In genomic region chr12:86079202-86079667, GRCm38 (mm10) we compare ENCODE assay signal across 8 mouse cellular contexts. TPM values are rescaled to one million over a fixed set of nuclear protein-coding genes. Genes with fewer than 3 reads are reported as not detected.
A peak's percentile ranks its signal among the peaks of the same experiment; 100 is the strongest.
DNase-seq lines count a peak whose midpoint lies in the region; ATAC-seq and TF ChIP-seq lines count a peak whose summit lies in the region.

No protein-coding gene starts in this region.

- peak; percentile 71 for ATAC-seq in G1E (ENCODE audit: extremely low read depth, insufficient number of reproducible peaks, low FRiP score, poor library complexity, severe bottlenecking)
- ATAC-seq in hematopoietic stem cell, adult 5-6 weeks (replicated peaks in 1 of 2; ENCODE audit: insufficient read depth in 1 of 2, low FRiP score in 2 of 2, low TSS enrichment in 1 of 2, low read depth in 1 of 2, poor library complexity in 2 of 2, severe bottlenecking in 2 of 2) = peak; percentile 90 to 93
- ATAC-seq in lung, embryonic 15.5 days (ENCODE audit: borderline replicate concordance, extremely low read depth, low FRiP score, low TSS enrichment) = peak; percentile 75

- H3K4me1 ChIP-seq in G1E (ENCODE audit: insufficient read depth, low read depth, low read length) = peaks cover 30% of the 10 kb centered on the region
- H3K4me1 ChIP-seq in lung, embryonic 15.5 days = peaks cover 41% of the 10 kb centered on the region
- peaks cover 21% of the 10 kb centered on the region for H3K4me1 ChIP-seq in olfactory bulb, adult 2 months (ENCODE audit: control insufficient read depth, insufficient read depth, low read length)
- peaks cover 10% of the 10 kb centered on the region for H3K4me1 ChIP-seq in thymus, adult 2 months (replicated peaks; ENCODE audit: control insufficient read depth, insufficient read depth, low read length)

- TF ChIP-seq POLR2A in olfactory bulb, adult 2 months (IDR thresholded peaks at IDR 0.05; ENCODE audit: insufficient read depth, low read depth, low read length) = no peak
- no peak; the same call in 1 of the 2 replicates for TF ChIP-seq POLR2A in thymus, adult 2 months (IDR thresholded peaks at IDR 0.05; ENCODE audit: control insufficient read depth, extremely low read depth, insufficient read depth, low read length, poor library complexity)

- peak overlapping the region; percentile 63 for H3K9ac ChIP-seq in lung, embryonic 15.5 days

- H3K4me3 ChIP-seq in G1E (ENCODE audit: low read depth, low read length) = peak overlapping the region; percentile 69
- peak overlapping the region; percentile 49 for H3K4me3 ChIP-seq in lung, embryonic 15.5 days
- H3K4me3 ChIP-seq in olfactory bulb, adult 2 months (ENCODE audit: insufficient read depth, low read depth, low read length) = peak overlapping the region; percentile 80
- H3K4me3 ChIP-seq in thymus, adult 2 months (ENCODE audit: control insufficient read depth, insufficient read depth, low read length) = peak overlapping the region; percentile 61

- no peaks in the 10 kb centered on the region for H3K9me3 ChIP-seq in G1E (replicated peaks)
- H3K9me3 ChIP-seq in lung, embryonic 15.5 days = no peaks in the 10 kb centered on the region

- peak; percentile 76 for TF ChIP-seq CTCF in G1E (IDR thresholded peaks at IDR 0.05; ENCODE audit: low read depth, low read length)
- TF ChIP-seq CTCF in olfactory bulb, adult 2 months (IDR thresholded peaks at IDR 0.05; ENCODE audit: insufficient read depth, low read depth, low read length) = peak; percentile 92
- peak; percentile 92 for TF ChIP-seq CTCF in thymus, adult 2 months (IDR thresholded peaks at IDR 0.05; ENCODE audit: borderline replicate concordance, control insufficient read depth, extremely low read depth, insufficient read depth, low read length, poor library complexity)

- H3K4me2 ChIP-seq in lung, embryonic 15.5 days = peak overlapping the region; percentile 81

- under 1% methylated on average over 31 of the region's 31 CpGs for WGBS in lung, embryonic 15.5 days
- 1% methylated on average over 31 of the region's 31 CpGs for WGBS in olfactory bulb, adult 2 months
- WGBS in thymus, adult 2 months = under 1% methylated on average over 31 of the region's 31 CpGs

- peak overlapping the region; percentile 96 for H3K27ac ChIP-seq in lung, embryonic 15.5 days
- H3K27ac ChIP-seq in olfactory bulb, adult 2 months (ENCODE audit: insufficient read depth, low read depth, low read length) = peak overlapping the region; percentile 74
- H3K27ac ChIP-seq in thymus, adult 2 months (ENCODE audit: control insufficient read depth, insufficient read depth, low read length) = no peak overlapping the region

- DNase-seq in G1E (ENCODE audit: low spot score) = peak; percentile 95
- peak; percentile 92 for DNase-seq in cerebellum, adult 11-12 months
- peak; percentile 88 for DNase-seq in forelimb bud, embryonic 11.5 days (ENCODE audit: low read depth, low spot score)
- peak; percentile 85 to 92 for DNase-seq in layer of hippocampus, adult 8-10 months (ENCODE audit: low spot score in 2 of 2)
- peak; percentile 89 for DNase-seq in thymus, adult 2 months

- H3K36me3 ChIP-seq in G1E (replicated peaks) = no peaks in the 10 kb centered on the region
- no peaks in the 10 kb centered on the region for H3K36me3 ChIP-seq in lung, embryonic 15.5 days
- H3K36me3 ChIP-seq in thymus, adult 2 months (ENCODE audit: control insufficient read depth, insufficient read depth, low read length) = no peaks in the 10 kb centered on the region

- H3K27me3 ChIP-seq in G1E (ENCODE audit: insufficient read depth, low read length) = peaks cover 67% of the 10 kb centered on the region
- no peaks in the 10 kb centered on the region for H3K27me3 ChIP-seq in lung, embryonic 15.5 days
- no peaks in the 10 kb centered on the region; the same call in 1 of the 2 replicates for H3K27me3 ChIP-seq in thymus, adult 2 months (ENCODE audit: control insufficient read depth, insufficient read depth, low read length)

RNA-seq across cellular contexts. Expression of gene Tgfb3, which starts 0.4 kb away (rescaled TPM):
- total RNA-seq in G1E (2014; fragmentation: Nextera tagmentation) (0.75 and 0.83 TPM in 2 replicates), G1E (2017) (0.44 and 0.99 TPM in 2 replicates)
- 0.14 and 0.15 TPM in 2 replicates for polyA plus RNA-seq in G1E (2012)
- total RNA-seq in hematopoietic stem cell, adult 5-6 weeks (2017) = 0.31 and 0.55 TPM in 2 replicates
- 10 to 100 TPM; 13.7 to 19.9 (median 16.0) TPM for total RNA-seq in layer of hippocampus, adult 8-10 months (2022)
- polyA plus RNA-seq in lung, embryonic 15.5 days (2015; fragmentation: Nextera tagmentation; extraction: Ambion mirVana) = 51.1 and 51.8 TPM in 2 replicates
- polyA plus RNA-seq in olfactory bulb, adult 2 months (2012; ENCODE audit: insufficient read depth, insufficient read length, low replicate concordance, missing spikeins) = not detected in 2 replicates
- 3.9 and 4.3 TPM in 2 replicates for polyA plus RNA-seq in thymus, adult 2 months (2012; rRNA removed)

RNA-seq across cellular contexts. Expression of gene Ift43, which starts 3.1 kb away (rescaled TPM):
- not detected in 2 replicates for total RNA-seq in G1E (2014; fragmentation: Nextera tagmentation)
- 0.93 and 0.99 TPM in 2 replicates for total RNA-seq in G1E (2017)
- polyA plus RNA-seq in G1E (2012) = 0.09 and 0.12 TPM in 2 replicates
- 1.0 TPM in 1 of 2 replicates, not detected in the other for total RNA-seq in hematopoietic stem cell, adult 5-6 weeks (2017)
- 10 to 100 TPM; 13.0 to 18.5 (median 15.4) TPM for total RNA-seq in layer of hippocampus, adult 8-10 months (2022)
- polyA plus RNA-seq in lung, embryonic 15.5 days (2015; fragmentation: Nextera tagmentation; extraction: Ambion mirVana) = 93.8 and 96.6 TPM in 2 replicates
- polyA plus RNA-seq in olfactory bulb, adult 2 months (2012; ENCODE audit: insufficient read depth, insufficient read length, low replicate concordance, missing spikeins) = not detected in 2 replicates
- polyA plus RNA-seq in thymus, adult 2 months (2012; rRNA removed) = 2.2 and 4.7 TPM in 2 replicates

Comparison
In these comparisons a context has a peak if more than half of its experiments do, and no peak if none do; other contexts are left out.
1. RNA of gene Ift43, which starts 3.1 kb away (polyA plus RNA-seq): 93.8 to 96.6 TPM in lung, embryonic 15.5 days; 2.2 to 4.7 TPM in thymus, adult 2 months, 0.09 to 0.12 TPM in G1E and not detected in olfactory bulb, adult 2 months; every median in the first group is over 10 times any median in the second.
2. Peak in every context shown above with its lines, with median percentiles within 50 percentile points of each other: ATAC-seq, DNase-seq, H3K4me3 ChIP-seq and CTCF ChIP-seq.